Mouse (Mus musculus) erythroblast, embryonic 14.5 days (primary cell): ENCODE data around the gene Selenbp2.
"Not testable (repeated sequence)": the region's sequence is repeated elsewhere in the genome, so short reads cannot be mapped to it uniquely, and the experiment has no call there.

Source experiments
- GATA1 ChIP-seq: IDR thresholded peaks from 2 replicates; pipeline ENCODE4 v1.6.1; 2012; ENCODE audit warnings: low read length, inconsistent platforms, mixed read lengths
- TAL1 ChIP-seq: IDR thresholded peaks from 3 replicates; pipeline ENCODE4 v1.6.1; 2012; ENCODE audit warnings: low read length, inconsistent platforms, mixed read lengths

- not testable (repeated sequence) for TF ChIP-seq GATA1, TAL1
Measured at GRCm38 (mm10) chr3:94689195-94689594, 4.2 kb upstream of the Selenbp2 start.
